Mouse (Mus musculus) left cerebral cortex, adult 18-20 months (tissue): ENCODE measurements around the gene Ccl2. TPM values are rescaled to one million over a fixed set of nuclear protein-coding genes. Genes with fewer than 3 reads are reported as not detected.

Experiments used
- DNase-seq, 2 experiments: peaks; one replicate each; pipeline ENCODE4 v3.0.0; 2021 to 2022; ENCODE audit warnings: low spot score in 2 of 2, mixed read lengths in 1 of 2
- long read RNA-seq, 2 experiments: library from polyadenylated mRNA; stranded (forward); transcript quantifications; one replicate each; pipeline ENCODE4 v2.0.0; 2021
- total RNA-seq, 2 experiments: library from RNA; stranded (reverse); gene quantifications; 2 replicates each; pipeline ENCODE4 v1.2.3; 2021

Ccl2 gene
- total RNA-seq = under 1 TPM in 1 of 2 experiments, not detected in 1; 0.63 TPM
- long read RNA-seq, experiment 1 = 0 reads
- long read RNA-seq, experiment 2 = 0 reads

DNA sequence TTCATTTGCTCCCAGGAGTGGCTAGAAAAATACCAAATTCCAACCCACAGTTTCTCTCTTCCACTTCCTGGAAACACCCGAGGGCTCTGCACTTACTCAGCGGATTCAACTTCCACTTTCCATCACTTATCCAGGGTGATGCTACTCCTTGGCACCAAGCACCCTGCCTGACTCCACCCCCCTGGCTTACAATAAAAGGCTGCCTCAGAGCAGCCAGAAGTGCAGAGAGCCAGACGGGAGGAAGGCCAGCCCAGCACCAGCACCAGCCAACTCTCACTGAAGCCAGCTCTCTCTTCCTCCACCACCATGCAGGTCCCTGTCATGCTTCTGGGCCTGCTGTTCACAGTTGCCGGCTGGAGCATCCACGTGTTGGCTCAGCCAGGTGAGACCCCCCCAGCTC, at the start of gene Ccl2:
Gene Ccl2, plus strand, starts transcription at position 216 of the 400 bp plus-strand sequence.
- DNase-seq = peak; percentile 28 to 29

DNA sequence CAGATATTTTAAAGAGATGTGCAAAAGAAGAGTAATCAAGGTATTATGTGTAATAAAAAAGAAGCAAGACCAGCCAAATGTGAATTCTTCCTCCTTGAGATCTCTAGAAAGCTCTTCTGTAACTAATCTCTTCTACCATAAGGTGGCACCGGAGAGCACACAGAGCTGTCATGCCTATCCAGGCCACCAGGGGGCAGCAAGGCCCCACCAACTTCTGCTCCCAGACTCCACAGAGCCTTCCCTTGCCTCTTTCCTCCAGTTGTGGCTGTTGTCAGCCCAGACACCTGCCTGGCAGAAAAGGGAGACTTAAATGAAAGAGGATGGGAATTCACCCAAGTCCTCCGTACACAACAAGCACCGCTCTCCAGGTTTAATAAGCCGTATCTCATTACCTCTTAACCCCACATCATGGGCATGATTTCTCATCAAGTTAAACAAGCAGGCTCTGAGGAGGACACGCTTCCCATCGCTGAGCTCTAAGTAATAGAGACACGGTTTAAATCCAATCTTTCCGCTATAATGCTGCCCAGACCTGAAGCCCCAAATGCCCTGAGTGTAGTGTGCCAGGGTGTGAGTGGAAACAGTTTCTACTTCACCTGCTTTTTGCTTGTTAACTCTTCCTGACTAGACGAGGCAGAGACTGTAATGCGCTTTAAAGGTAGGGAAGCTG, 39.1 kb upstream of the Ccl2 start:
- peak; percentile 73 to 78 for DNase-seq

DNA sequence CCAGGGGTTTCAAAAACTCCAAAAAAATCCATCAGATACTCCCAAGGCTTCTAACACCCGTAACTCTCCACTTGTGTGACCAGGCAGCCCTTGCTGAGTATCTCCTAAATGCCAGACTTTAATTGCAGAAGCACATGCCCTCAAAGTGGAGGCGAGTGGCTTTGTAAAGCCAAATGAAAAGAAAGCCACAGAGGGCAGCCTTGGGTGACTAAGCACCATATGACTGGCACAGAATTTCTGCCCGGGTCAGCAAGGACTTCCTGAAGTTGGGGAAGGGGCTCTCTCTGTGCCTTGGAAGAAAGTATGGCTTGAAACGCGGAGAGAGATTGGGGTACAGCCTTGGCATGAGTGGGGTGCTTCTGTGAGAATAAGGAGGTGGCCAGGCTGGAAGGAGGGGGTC, 38.3 kb upstream of the Ccl2 start:
- no peak for DNase-seq

DNA sequence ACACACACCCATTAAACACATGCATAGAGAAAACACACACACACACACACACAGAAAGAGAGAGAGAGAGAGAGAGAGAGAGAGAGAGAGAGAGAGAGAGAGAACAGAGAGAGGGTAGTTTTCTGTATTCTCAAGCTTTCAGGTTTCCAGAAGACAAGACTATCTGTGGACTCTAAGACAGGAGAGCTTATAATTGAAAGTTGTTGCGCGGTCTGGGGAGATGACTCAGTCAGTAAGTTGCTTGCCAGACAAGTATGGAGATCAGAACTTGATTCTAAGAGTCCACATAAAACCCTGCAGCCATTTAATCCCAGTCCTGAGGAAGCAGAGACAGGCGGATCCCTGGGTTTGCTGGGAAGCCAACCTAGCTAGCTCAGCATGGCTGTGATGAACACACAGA, 36.7 kb upstream of the Ccl2 start:
- DNase-seq = no peak

DNA sequence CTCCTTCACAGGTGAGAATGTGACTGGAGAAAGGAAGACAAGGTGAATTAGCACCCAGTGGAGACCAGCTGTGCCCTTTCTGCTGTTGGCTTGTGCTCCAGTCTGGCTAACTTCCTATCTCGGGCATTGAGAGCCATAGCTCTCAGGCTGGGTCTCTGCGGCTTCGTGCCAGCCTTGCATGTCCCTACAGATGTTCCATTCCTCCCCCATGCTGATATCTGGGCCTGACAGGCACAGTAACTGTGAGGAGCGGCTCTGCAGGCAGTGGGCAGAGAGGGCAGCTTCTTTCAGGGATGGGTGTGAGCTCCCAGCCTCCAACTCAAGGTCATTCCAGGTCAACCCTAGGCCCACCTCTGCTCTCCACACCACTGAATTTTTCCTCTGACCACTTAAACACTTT, 35.9 kb upstream of the Ccl2 start:
- DNase-seq = no peak

DNA sequence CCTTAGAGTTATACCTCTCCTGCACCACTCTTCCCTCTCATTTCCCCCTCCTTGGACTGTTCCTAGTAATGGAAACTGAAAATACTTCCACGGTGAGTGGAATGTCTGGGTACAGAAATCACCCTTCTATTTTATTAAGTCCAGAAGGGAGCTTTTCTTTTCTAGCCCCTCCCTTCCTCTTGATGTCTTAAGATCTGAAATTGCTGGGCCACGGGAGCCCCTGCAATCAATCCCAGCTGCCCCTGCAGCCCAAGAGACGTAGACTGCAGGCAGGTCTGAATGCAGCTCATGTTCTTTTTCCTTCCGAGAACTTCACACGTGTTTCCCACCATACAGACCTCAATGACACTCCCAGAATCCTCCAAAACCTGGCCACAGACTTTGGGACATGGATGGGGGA, 34.8 kb upstream of the Ccl2 start:
- no peak for DNase-seq

DNA sequence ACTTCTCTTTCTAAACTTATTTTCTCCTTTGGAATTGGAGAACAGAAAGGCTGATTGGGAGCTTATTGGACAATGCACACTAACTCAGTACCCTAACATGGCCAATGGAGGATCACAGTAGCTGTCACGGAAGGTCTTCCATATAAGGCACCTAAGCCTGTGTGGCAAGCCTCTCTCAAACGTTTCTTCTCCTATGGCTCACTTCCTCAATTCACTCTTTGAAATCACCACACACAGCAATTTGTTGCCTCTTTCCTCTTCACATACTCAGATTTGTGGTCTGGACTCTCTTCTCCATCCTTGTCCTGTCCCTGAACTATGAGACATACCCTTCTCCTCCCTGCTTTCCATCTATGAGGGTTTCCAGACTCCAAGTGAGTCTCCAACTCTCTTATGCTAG, 30.6 kb upstream of the Ccl2 start:
- no peak for DNase-seq

DNA sequence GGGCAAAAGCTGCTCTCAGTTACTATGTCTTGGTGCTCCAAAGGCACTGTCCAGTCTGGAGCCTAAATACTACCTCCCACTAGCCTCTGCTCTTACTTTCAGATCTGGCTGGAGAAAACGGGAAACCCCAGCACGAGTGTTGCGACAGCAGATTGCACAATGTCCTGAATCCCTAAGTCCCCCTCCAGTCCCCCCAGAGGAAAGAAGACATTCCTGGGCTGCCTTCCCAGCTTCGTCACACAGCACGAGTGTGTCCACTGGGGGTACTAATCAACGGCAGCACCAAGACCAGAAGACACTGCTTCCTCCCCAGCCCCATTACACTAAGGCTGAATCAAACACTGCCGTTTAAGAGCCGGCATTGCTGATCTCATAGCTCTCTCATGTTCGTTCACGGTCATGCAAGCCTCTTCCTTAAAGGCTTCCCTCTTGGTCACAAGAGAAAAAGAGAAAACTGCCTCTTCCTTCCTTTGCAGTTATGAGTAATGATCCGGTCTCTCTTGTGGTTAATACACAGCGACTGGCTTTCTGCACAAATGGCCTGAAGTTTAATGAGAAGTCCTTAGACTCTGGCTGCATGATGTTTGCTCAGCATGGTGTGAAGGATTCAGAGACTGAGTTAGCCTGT, 28.5 kb upstream of the Ccl2 start:
- no peak for DNase-seq

DNA sequence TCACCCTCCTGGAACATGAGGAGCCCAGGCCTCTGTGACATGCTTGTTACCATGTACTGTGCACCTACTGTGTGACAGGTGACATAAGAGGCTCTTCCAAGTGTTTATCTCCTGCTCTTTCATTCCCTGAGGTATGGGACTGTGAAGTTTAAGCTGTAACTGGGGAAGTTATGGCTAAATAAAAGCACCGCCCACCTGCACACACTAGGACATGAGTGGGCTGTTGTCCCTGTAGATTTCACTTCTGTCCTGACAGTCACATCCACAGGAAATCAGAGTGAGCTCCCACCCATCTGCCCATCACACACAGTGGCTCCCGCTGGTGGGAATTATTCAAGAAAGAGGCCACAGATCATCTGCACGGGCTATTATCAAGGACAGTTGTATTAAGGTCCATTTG, 25.3 kb upstream of the Ccl2 start:
- peak; percentile 33 to 46 for DNase-seq

DNA sequence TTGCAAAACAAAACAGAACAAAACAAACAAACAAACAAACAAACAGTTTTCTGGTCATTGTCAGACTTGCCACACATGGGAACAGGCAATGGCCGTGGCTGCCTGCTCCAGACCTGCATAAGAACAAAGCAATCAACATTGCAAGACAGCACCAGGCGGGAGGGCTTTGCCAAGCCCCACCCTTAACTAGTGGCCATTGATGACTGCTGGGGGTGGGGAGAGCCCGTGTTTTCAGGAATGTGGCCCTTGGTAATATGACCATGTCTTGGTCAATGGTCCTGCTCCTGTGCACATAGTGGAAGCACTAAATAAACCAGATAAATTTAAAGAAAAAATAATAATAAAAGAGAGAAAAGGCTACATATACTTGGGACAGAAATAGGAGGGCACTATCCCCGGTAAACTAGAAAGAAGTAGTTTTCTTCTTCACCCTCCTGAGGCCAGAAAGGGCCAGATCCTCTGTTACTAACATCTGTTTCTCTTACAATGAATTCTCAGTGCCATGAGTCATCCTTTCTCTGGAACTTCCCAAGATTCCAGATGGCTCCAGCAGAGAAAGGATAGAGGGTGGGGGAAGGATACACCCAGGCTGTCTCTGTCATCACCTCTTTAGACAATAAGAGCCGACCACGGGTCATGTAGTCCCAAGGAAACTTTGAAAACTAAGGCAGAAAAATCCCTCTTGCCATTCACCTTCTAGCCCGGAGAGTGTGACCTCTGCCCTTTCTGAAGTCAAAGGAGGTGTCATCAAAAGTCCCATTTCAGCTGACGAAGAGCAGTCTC, 23.8 kb upstream of the Ccl2 start:
- DNase-seq = peak in 1 of 2 experiments; percentile 4

DNA sequence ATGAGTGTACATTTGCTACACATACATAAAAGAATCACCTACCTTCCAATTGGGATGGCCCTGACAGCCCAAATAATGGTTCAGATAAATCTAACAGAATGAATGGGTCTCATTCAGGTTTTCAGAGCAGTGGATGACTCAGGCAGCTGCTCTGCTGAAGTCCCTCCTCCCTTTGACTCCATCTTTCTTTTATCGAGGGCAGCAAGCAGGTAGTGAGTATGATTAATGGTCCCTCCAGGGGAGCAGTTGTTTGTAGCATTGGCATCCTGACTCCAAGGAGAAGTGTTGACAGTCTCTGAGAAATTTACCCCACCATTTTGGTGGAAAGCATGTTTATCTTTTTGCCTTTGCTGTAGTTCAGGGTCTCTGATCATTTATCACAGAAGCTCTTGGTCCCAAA, 21.6 kb upstream of the Ccl2 start:
- DNase-seq = no peak

DNA sequence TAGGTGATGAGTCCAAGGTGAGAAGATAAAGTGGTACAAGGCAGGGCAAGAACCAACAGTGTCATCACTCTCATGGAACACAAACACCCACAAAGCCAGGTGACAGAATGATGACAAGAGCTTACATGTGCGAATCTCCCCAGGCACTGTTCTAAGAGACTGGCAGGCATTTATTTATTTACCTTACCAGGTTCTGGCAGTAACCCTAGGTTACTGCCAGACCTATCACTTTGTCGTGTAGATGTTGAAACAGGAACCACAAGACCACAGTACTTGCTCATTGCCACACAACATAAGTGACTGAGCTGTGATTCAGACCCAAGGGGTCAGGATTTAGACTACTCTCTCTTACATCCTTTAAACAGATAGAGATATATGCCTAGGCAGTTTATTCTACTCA, 20.3 kb upstream of the Ccl2 start:
- no peak for DNase-seq

DNA sequence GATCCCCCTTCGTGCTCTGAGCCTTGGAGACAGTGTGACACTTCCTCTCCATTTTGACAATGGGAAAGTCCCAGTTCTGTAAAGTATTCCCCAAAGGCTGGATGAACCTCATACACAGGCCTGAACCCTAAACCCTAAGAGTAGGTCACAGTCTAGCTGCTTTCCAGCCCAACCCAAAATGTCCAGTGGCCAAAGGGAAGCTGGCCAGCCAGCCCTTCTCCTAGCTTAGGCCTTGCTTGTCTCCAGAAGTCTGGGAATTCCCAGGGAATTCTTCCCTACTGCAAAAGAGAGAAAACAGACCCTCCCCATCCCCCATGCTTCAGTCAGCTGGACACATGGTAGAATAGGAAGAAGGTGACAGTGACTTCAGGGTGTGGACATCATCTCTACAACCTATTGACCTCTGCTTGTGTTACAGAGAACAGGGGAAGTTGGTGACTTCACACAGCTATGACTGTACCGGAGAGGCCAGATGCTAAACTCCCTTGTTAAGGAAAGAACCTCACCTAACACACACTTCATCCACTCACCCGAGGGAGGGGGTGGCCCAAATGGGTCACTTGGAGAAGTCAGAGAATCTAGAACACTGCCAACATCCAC, 19.1 kb upstream of the Ccl2 start:
- DNase-seq = no peak

DNA sequence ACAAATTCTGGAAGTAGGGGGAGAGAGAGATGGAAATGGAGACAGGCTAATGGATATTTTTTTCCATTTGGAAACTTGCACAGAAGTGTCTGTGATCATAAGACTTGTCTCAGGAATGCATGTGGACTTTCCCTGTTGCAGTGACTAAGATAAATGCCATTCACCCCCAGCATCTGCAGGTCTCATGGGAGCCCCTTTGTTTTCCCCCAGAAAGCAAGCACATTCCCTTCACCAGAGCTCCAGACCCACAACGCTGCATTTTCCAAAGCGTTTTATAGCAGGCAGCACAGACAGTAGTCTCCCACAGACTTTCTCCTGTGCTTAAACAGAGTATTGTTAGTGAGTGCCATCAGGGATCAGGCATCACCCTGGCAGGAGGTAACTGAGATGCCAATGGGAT, 16.0 kb upstream of the Ccl2 start:
- DNase-seq = no peak

DNA sequence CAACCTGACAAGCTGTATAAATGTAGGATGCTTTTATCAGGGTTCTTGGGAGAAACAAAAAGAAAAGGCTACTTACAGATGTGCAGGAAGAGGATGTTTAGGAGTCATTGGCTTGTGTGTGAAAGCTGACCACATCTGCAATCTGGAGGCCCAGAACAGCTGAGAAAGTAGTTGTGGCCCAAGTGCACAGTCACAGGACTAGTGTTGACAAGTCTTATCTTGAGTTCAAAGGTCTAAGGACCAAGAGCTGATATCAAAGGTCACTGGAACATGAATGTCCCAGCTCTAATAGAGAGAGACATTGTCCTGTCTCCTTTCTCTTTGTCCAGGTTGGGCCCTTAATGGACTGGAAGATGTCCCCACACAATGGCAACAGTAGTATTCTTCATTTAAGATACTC, 15.6 kb upstream of the Ccl2 start:
- DNase-seq = no peak

DNA sequence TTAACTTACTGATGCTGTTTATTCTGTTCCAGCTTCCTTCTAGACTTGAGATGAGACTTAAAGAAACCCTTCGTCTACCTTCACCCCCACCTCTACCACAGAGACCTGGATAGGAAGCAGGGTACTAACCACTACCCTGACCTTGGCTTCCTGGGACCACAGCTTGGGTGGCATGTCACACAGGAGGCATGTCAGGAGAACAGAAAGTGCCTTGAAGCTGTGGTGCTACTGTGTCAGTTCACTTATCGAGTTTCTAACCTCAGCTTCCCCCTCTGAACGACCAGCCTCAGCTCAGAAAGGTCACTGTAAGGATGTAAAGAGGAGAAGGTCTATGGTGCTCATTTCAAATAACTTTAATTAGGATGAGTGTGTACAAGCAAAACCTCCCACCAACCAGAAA, 14.0 kb upstream of the Ccl2 start:
- no peak for DNase-seq

DNA sequence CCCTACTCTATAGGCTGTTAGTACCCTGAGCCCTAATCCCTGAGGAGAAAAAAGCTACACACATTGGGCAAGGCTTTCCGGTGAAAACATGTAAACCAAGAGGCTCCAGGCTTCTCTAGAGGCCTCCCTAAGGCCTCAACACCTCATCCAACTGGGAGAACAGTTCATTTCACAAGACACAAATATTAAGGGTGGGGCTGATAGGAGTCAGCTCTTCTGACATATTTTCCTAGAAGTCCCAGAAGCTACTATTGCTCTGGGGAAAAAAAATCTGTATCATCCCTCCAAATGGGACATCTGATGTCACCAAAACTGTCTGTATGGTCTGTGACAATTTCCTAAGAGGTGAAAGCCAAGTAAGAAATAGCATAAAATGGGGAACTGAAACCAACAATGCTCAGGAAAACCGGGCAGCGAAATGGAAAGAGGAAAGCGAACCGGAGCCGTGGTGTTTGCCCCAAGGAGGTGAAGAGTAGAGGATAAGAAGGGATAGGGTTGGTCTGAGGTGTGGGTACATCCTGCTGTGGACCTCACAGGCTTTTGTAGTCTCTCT, 12.8 kb upstream of the Ccl2 start:
- no peak for DNase-seq

DNA sequence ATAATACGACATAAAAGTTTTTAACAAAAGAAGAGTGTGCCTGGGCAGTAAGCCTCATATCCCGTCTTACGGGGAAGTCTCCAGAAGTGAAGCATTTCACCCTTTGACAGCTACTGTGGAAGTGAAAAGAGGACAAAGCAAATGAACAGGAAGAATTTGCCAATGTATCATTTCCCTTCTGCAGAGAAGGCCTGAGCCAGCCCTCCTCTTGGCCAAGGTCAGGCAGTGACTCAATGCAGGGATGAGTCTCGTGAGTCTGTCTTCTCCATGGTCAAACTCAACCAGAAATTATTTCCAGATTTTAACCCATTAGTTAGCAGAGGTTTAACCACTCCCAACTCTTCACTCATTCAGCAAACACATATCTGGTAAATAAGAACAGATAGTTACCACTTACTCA, 11.6 kb upstream of the Ccl2 start:
- no peak for DNase-seq

DNA sequence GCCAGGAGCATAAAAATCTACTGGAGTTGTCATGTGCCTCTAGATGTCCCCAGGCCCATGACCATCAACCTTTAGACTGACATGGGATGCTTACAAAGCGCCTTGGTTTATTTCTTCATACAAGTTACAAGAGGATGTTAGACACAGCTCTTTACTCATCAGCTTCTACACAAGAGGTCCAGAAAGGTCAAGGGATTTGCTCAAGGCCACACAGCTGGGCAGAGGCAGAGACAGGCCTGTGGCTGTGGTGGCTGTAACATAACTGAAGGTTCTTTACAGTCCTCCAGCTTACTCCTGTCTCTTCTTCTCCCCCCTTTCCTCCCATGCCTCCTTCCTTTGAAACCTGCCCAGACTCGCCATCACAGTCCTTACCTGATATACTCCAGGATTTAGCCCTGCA, 5.2 kb upstream of the Ccl2 start:
- no peak for DNase-seq

DNA sequence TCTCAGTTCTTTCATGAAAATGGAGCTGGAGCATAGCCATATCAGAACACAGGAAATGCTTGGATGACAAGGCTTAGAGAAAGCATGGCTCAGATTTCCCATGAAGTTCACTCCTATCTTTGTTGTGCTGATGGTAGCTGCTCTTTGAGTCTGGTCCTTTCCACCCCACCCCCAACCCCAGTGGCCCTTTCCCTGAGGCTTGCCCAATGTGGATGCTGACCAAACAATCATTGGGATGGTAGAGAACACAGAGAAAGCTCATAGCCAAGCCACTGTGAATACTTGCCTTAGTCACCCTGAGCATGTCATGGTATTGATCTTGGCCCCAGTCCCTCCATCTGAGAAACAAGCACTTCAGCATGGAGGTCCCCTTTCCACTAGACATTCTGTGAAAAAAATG, 3.2 kb upstream of the Ccl2 start:
- no peak for DNase-seq

DNA sequence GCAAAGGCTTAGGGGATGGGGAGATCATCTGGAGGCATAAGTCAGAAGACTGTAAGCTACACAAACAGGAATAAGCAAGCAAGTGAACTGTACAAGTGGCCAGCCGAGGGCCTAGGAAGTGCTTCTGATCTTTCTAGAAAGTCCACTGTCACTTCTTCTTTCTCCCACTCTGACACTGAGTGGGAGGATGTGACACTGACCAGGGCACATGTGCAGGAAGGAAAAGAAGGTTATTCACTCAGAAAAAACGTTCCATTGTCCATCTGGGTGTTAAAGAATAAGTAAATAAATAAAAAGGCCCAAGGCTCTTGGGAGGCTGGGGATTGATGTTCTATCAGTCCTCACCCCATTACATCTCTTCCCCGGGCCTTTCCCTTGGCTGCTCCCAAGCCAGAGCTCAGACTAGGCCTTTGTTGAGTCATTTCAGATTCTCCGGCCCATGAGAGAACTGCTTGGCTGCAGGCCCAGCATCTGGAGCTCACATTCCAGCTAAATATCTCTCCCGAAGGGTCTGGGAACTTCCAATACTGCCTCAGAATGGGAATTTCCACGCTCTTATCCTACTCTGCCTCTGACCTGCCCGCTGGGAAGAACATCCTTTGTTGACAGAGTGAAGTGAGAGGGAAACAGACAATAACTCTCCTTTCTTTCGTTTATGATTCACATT, 2.6 kb upstream of the Ccl2 start:
- DNase-seq = no peak
